Mouse (Mus musculus): Measurements from ENCODE around the gene Pef1. TPM values are rescaled to one million over a fixed set of nuclear protein-coding genes. Genes with fewer than 3 reads are reported as not detected.

Gene Pef1
- total RNA-seq, 1 experiment, result 36.2 TPM

- no peak for TF ChIP-seq HCFC1 (IDR thresholded peaks at IDR 0.05; ENCODE audit: borderline replicate concordance, insufficient read depth, low read length)
- TF ChIP-seq MAFK (IDR thresholded peaks at IDR 0.05; ENCODE audit: insufficient read depth, low read depth, low read length), result no peak
- no peak for TF ChIP-seq CHD2 (IDR thresholded peaks at IDR 0.05; ENCODE audit: low read depth, low read length)
- no peak for TF ChIP-seq ZC3H11A (IDR thresholded peaks at IDR 0.05; ENCODE audit: borderline replicate concordance, low read depth, low read length)
- TF ChIP-seq ZNF384 (IDR thresholded peaks at IDR 0.05; ENCODE audit: low read depth, low read length), result no peak
- Histone ChIP-seq H3K4me3 (ENCODE audit: insufficient read depth in 1 of 2, low read depth in 1 of 2, low read length in 2 of 2, poor library complexity in 1 of 2, severe bottlenecking in 1 of 2) (no peak overlapping the region), H3K9ac (ENCODE audit: insufficient read depth, low read depth, low read length, poor library complexity, severe bottlenecking) (no peak overlapping the region), H3K9me3 (ENCODE audit: control insufficient read depth, insufficient read depth, low read depth, low read length) (no peaks in the 10 kb centered on the region), H3K27ac (ENCODE audit: insufficient read depth, low read depth, low read length, poor library complexity, severe bottlenecking) (no peak overlapping the region), H3K4me1 (ENCODE audit: control insufficient read depth in 2 of 2, insufficient read depth in 2 of 2, low read length in 2 of 2, poor library complexity in 1 of 2) (no peaks in the 10 kb centered on the region; a peak in 1 of 4 replicates), H3K36me3 (ENCODE audit: control insufficient read depth, insufficient read depth, low read length, poor library complexity, severe bottlenecking) (no peaks in the 10 kb centered on the region)
- DNase-seq (ENCODE audit: low read depth, low spot score), result no peak
- in situ Hi-C loops (cut with MboI; ENCODE audit: low sequenced_read_pairs in 2 of 2, unreplicated experiment in 2 of 2), result no loop called here
Measured at GRCm38 (mm10) chr4:130056011-130056322, 46.4 kb upstream of the Pef1 start.

- TF ChIP-seq CHD2 (IDR thresholded peaks at IDR 0.05; ENCODE audit: low read depth, low read length) (no peak), HCFC1 (IDR thresholded peaks at IDR 0.05; ENCODE audit: borderline replicate concordance, insufficient read depth, low read length) (no peak), ZNF384 (IDR thresholded peaks at IDR 0.05; ENCODE audit: low read depth, low read length) (no peak), ZC3H11A (IDR thresholded peaks at IDR 0.05; ENCODE audit: borderline replicate concordance, low read depth, low read length) (no peak), MAFK (IDR thresholded peaks at IDR 0.05; ENCODE audit: insufficient read depth, low read depth, low read length) (no peak)
- Histone ChIP-seq H3K9ac (ENCODE audit: insufficient read depth, low read depth, low read length, poor library complexity, severe bottlenecking) (no peak overlapping the region), H3K9me3 (ENCODE audit: control insufficient read depth, insufficient read depth, low read depth, low read length) (no peaks in the 10 kb centered on the region), H3K4me1 (ENCODE audit: control insufficient read depth in 2 of 2, insufficient read depth in 2 of 2, low read length in 2 of 2, poor library complexity in 1 of 2) (no peaks in the 10 kb centered on the region; a peak in 1 of 4 replicates), H3K36me3 (ENCODE audit: control insufficient read depth, insufficient read depth, low read length, poor library complexity, severe bottlenecking) (no peaks in the 10 kb centered on the region), H3K4me3 (ENCODE audit: insufficient read depth in 1 of 2, low read depth in 1 of 2, low read length in 2 of 2, poor library complexity in 1 of 2, severe bottlenecking in 1 of 2) (no peak overlapping the region), H3K27ac (ENCODE audit: insufficient read depth, low read depth, low read length, poor library complexity, severe bottlenecking) (no peak overlapping the region)
- DNase-seq (ENCODE audit: low read depth, low spot score), result no peak
- in situ Hi-C loops (cut with MboI; ENCODE audit: low sequenced_read_pairs in 2 of 2, unreplicated experiment in 2 of 2), result no loop called here
Measured at GRCm38 (mm10) chr4:130056471-130056870, 45.9 kb upstream of the Pef1 start.

DNA sequence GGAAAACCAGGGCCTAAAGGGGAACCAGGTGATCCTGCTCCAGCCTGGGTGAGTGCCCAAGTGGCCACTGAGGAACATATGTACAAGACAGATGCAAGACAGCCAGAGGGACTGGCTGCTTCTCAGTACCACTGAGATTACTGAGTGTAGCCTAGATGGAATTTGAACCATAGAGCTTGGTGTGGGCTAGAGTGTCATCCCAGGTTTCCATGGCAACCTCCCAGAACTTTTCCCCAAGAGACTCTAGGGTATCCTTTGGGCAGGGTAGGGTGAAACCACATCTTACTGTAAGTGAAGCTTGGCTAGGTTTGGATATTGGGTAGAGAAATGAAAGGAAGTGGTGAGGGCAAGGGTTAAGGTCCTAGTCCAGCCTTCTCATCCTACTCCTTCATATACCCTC is 41.4 kb upstream of the Pef1 start:
- Histone ChIP-seq H3K27ac (ENCODE audit: insufficient read depth, low read depth, low read length, poor library complexity, severe bottlenecking) (no peak overlapping the region), H3K4me3 (ENCODE audit: insufficient read depth in 1 of 2, low read depth in 1 of 2, low read length in 2 of 2, poor library complexity in 1 of 2, severe bottlenecking in 1 of 2) (no peak overlapping the region), H3K9ac (ENCODE audit: insufficient read depth, low read depth, low read length, poor library complexity, severe bottlenecking) (no peak overlapping the region), H3K4me1 (ENCODE audit: control insufficient read depth in 2 of 2, insufficient read depth in 2 of 2, low read length in 2 of 2, poor library complexity in 1 of 2) (no peaks in the 10 kb centered on the region; a peak in 1 of 4 replicates), H3K36me3 (ENCODE audit: control insufficient read depth, insufficient read depth, low read length, poor library complexity, severe bottlenecking) (no peaks in the 10 kb centered on the region), H3K9me3 (ENCODE audit: control insufficient read depth, insufficient read depth, low read depth, low read length) (no peaks in the 10 kb centered on the region)
- TF ChIP-seq ZC3H11A (IDR thresholded peaks at IDR 0.05; ENCODE audit: borderline replicate concordance, low read depth, low read length), result no peak
- no peak for TF ChIP-seq ZNF384 (IDR thresholded peaks at IDR 0.05; ENCODE audit: low read depth, low read length)
- no peak for TF ChIP-seq MAFK (IDR thresholded peaks at IDR 0.05; ENCODE audit: insufficient read depth, low read depth, low read length)
- no peak for TF ChIP-seq HCFC1 (IDR thresholded peaks at IDR 0.05; ENCODE audit: borderline replicate concordance, insufficient read depth, low read length)
- TF ChIP-seq CHD2 (IDR thresholded peaks at IDR 0.05; ENCODE audit: low read depth, low read length), result no peak
- in situ Hi-C loops (cut with MboI; ENCODE audit: low sequenced_read_pairs in 2 of 2, unreplicated experiment in 2 of 2), result no loop called here
- peak; percentile 50 for DNase-seq (ENCODE audit: low read depth, low spot score)

- Histone ChIP-seq H3K4me3 (ENCODE audit: insufficient read depth in 1 of 2, low read depth in 1 of 2, low read length in 2 of 2, poor library complexity in 1 of 2, severe bottlenecking in 1 of 2) (no peak overlapping the region), H3K9ac (ENCODE audit: insufficient read depth, low read depth, low read length, poor library complexity, severe bottlenecking) (no peak overlapping the region), H3K36me3 (ENCODE audit: control insufficient read depth, insufficient read depth, low read length, poor library complexity, severe bottlenecking) (no peaks in the 10 kb centered on the region), H3K9me3 (ENCODE audit: control insufficient read depth, insufficient read depth, low read depth, low read length) (no peaks in the 10 kb centered on the region), H3K27ac (ENCODE audit: insufficient read depth, low read depth, low read length, poor library complexity, severe bottlenecking) (no peak overlapping the region), H3K4me1 (ENCODE audit: control insufficient read depth in 2 of 2, insufficient read depth in 2 of 2, low read length in 2 of 2, poor library complexity in 1 of 2) (no peaks in the 10 kb centered on the region)
- in situ Hi-C loops (cut with MboI; ENCODE audit: low sequenced_read_pairs in 2 of 2, unreplicated experiment in 2 of 2), result no loop called here
- TF ChIP-seq HCFC1 (IDR thresholded peaks at IDR 0.05; ENCODE audit: borderline replicate concordance, insufficient read depth, low read length) (no peak), ZC3H11A (IDR thresholded peaks at IDR 0.05; ENCODE audit: borderline replicate concordance, low read depth, low read length) (no peak), MAFK (IDR thresholded peaks at IDR 0.05; ENCODE audit: insufficient read depth, low read depth, low read length) (no peak), CHD2 (IDR thresholded peaks at IDR 0.05; ENCODE audit: low read depth, low read length) (no peak), ZNF384 (IDR thresholded peaks at IDR 0.05; ENCODE audit: low read depth, low read length) (no peak)
- no peak for DNase-seq (ENCODE audit: low read depth, low spot score)
Measured at GRCm38 (mm10) chr4:130063191-130063590, 39.2 kb upstream of the Pef1 start.

DNA sequence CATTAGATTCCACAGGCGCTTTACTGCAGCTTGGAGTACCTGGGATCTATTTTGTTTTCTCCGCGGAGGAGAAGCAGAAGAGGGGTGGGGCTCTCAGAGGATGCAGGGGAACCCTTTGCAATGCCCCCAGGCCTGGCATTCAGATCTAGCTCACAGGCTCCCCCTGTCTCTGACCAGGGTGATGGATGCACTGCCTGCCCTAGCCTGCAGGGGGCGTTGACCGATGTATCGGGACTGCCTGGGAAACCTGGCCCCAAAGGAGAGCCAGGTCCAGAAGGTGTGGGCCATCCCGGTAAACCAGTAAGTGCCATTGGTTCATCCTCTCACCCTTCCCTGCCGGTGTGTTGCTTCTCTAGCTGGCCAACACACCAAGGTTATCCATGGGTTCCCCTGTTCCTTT is 35.5 kb upstream of the Pef1 start:
- TF ChIP-seq ZNF384 (IDR thresholded peaks at IDR 0.05; ENCODE audit: low read depth, low read length) (no peak), ZC3H11A (IDR thresholded peaks at IDR 0.05; ENCODE audit: borderline replicate concordance, low read depth, low read length) (peak; percentile 31; the same call in 1 of the 2 replicates)
- DNase-seq (ENCODE audit: low read depth, low spot score), result peak; percentile 78
- Histone ChIP-seq H3K9me3 (ENCODE audit: control insufficient read depth, insufficient read depth, low read depth, low read length) (no peaks in the 10 kb centered on the region), H3K9ac (ENCODE audit: insufficient read depth, low read depth, low read length, poor library complexity, severe bottlenecking) (no peak overlapping the region), H3K36me3 (ENCODE audit: control insufficient read depth, insufficient read depth, low read length, poor library complexity, severe bottlenecking) (no peaks in the 10 kb centered on the region), H3K27ac (ENCODE audit: insufficient read depth, low read depth, low read length, poor library complexity, severe bottlenecking) (no peak overlapping the region), H3K4me3 (ENCODE audit: insufficient read depth in 1 of 2, low read depth in 1 of 2, low read length in 2 of 2, poor library complexity in 1 of 2, severe bottlenecking in 1 of 2) (no peak overlapping the region), H3K4me1 (ENCODE audit: control insufficient read depth in 2 of 2, insufficient read depth in 2 of 2, low read length in 2 of 2, poor library complexity in 1 of 2) (no peaks in the 10 kb centered on the region)
- in situ Hi-C loops (cut with MboI; ENCODE audit: low sequenced_read_pairs in 2 of 2, unreplicated experiment in 2 of 2), result no loop called here
